Mouse (Mus musculus): Measurements from ENCODE around the gene Dach1.

Dach1 gene

DNA sequence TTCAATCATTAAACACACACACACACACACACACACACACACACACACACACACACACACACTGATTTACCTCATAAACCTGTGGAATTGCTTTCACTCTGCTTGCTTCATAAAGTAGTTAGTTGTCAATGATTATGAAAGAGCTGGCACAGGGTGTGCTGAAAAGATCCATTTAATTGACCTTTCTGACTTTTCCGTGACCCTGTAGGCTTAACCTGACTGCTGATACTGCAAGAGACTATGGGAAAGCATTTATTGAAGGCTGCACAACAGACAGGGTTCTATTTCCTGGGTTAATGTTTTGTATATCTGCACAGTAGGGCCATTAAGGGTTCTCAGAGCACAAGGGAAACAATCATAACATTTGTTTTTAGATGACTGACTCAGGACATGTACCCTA is 321.9 kb downstream of the Dach1 start:
- DNase-seq (ENCODE audit: low spot score), result no peak

- DNase-seq (ENCODE audit: low spot score), result no peak
Measured at GRCm38 (mm10) chr14:97839275-97839674, 330.3 kb downstream of the Dach1 start.

GRCm38 (mm10) chr14:97829865-97830264 is 339.7 kb downstream of the Dach1 start:
- no peak for DNase-seq (ENCODE audit: low spot score)

GRCm38 (mm10) chr14:97814555-97815175 is 354.9 kb downstream of the Dach1 start:
- DNase-seq (ENCODE audit: low spot score), result no peak

DNA sequence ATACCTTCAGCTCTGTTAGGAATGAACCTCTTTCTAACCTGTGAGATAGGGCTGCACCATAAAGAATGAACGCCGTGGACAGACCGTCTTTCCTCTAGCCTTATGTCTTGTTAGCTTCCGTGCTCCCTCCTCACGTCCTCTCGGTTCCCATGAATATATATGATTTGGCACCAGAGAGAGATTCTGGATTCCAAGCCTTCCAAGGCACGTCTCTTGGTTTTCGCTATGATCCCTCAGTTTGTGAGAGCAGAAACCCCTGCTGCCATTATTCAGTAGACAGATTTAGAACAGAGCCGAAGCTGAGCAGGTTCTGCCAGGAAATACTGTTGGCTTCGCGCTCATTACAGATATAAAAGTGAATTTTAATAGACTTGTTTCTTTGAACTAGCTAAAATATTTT is 356.0 kb downstream of the Dach1 start:
- DNase-seq (ENCODE audit: low spot score), result no peak

DNA sequence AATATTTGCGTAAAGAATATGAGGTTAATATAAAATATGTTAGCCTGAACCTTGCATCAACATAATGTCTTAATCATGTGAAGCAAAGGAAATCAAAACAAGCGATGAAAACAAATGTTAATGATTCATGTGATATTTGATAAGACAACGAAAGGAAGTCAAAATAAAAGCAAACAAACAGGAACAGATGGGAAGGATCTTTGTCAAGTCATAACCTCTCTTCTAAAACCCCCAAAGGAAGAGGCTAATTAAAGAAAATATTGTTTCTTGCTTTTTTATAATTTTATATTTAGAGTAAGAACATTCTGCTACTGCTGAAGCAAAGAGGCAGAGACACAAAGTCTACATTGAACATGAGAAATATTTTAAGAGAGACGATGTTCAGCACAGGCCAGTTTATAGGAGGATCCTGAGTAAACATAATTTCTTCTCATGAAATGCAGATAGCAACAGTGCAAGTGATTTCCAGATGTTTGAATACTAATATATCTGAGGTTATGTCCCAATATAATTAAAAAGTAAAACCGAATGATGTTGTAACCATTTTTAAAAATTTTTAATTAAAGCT is 374.1 kb downstream of the Dach1 start:
- DNase-seq (ENCODE audit: low spot score), result no peak

GRCm38 (mm10) chr14:97774135-97774767 is 395.3 kb downstream of the Dach1 start:
- no peak for DNase-seq (ENCODE audit: low spot score)

GRCm38 (mm10) chr14:97754400-97754799 is 415.2 kb downstream of the Dach1 start:
- DNase-seq (ENCODE audit: low spot score), result no peak

GRCm38 (mm10) chr14:97753973-97754372 is 415.6 kb downstream of the Dach1 start:
- no peak for DNase-seq (ENCODE audit: low spot score)

DNA sequence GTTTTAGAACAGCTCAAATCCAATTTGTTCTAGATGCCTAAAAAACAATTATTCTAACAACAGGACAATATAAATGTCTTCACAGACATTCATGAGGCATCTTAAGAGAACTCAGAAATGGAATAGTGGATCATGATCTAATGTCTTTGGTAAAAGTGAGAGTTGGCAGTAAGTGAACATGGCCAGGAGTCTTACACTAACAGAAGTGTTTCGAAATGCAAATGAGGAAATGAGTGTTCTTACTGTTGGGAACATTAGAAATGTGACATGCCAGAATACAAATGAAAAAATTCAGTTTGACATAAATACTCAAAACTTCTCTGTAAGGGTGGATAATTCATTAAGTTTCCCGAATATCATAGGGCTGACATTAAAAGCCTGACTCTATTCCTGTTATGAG is 426.3 kb downstream of the Dach1 start:
- no peak for DNase-seq (ENCODE audit: low spot score)

DNA sequence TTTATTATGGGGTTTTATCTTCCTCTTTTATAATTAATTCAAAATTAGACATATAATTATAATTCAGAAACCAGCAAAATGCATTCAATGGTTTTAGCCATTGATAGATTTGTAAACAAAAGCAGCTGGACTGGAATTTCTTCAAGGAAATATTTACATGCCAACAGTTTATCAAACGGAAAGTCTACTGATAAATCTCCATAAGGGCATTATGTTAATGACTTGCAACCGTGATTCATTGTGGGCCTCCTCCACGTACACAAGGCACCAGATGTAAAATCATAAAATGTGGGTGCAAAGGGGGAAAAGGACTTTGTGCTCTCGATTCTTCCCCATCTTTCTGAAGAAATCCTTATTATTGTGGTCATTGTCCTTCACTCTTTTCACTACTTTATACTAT is 426.8 kb downstream of the Dach1 start:
- DNase-seq (ENCODE audit: low spot score), result no peak

Data from layer of hippocampus, adult 9-10 months (tissue).